Mouse (Mus musculus) heart, adult 2 months (tissue): Measurements from ENCODE around the gene Pcgf6.

Experiments used
- CTCF ChIP-seq: fragments of 200-600 bp; IDR thresholded peaks from 2 replicates; pipeline ENCODE4 v1.8.1; 2022; ENCODE audit warnings: antibody characterized with exemption, mild to moderate bottlenecking, moderate library complexity
- EP300 ChIP-seq: fragments of 200-500 bp; IDR thresholded peaks from 2 replicates; pipeline ENCODE4 v1.6.1; 2011; ENCODE audit warnings: low read depth, low read length, control low read depth; ENCODE audit not compliant: insufficient read depth

DNA sequence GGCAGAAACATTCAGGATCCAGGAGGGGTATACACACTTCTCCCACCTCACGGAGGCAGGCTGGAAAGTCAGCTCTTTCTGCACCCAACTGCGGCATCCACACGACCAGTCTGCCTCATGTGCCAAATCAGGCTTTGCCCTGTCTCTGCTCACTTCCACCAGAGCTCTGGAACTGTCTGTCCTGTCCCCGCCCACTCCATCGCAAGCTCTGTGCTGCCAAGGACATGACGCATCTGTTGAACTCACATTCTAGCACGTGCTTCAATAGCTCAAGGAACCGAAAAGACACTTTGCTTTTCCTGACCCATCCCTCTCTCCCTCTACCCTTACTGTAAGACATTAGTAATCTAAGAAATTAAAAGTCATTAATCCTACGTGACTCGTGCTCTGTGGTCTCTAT, 25.8 kb downstream of the Pcgf6 start:
- TF ChIP-seq EP300 (no peak), CTCF (no peak)
